Mouse (Mus musculus): Measurements from ENCODE around the gene Dnajc13. TPM values are rescaled to one million over a fixed set of nuclear protein-coding genes. Genes with fewer than 3 reads are reported as not detected.
A peak's percentile ranks its signal among the peaks of the same experiment; 100 is the strongest.

Gene Dnajc13
- polyA plus RNA-seq, 1 experiment from 2014 or later, result 5.8 TPM

DNA sequence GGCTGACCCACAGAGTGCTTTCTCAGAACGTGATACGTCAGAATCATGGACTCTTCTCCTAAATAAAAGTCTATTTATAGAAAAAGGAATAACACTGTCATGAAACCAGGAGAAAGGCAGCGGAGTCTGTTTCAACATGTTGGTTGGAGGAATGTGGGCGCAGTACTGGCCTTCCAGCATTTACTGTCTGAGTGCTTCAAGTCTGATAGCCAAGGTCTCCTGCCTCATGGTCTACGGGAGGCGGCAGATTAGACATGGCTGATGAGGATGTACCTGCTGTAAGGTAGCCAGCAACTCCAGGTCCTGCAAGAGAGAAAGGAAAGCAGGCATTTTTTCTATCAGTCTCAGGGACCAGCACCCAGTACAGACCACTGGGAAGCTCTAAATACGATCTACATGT is 110.6 kb downstream of the Dnajc13 start:
- H3K4me3 ChIP-seq (ENCODE audit: low read depth, low read length), result no peak overlapping the region
- no peak for TF ChIP-seq CTCF (IDR thresholded peaks at IDR 0.05; ENCODE audit: low read depth)
- TF ChIP-seq EP300 (IDR thresholded peaks at IDR 0.05; ENCODE audit: low read depth), result no peak
- H3K4me2 ChIP-seq (ENCODE audit: low read depth, low read length), result no peak overlapping the region
- no peak overlapping the region for H3K9ac ChIP-seq (replicated peaks)
- H3K27ac ChIP-seq (ENCODE audit: low read depth), result no peak overlapping the region
- ATAC-seq (no peak), DNase-seq (no peak)
- no peaks in the 10 kb centered on the region for H3K4me1 ChIP-seq (ENCODE audit: insufficient read depth)
- 90% methylated on average over 7 of the region's 7 CpGs for WGBS (ENCODE audit: insufficient replicate concordance)
- no peaks in the 10 kb centered on the region for H3K27me3 ChIP-seq (ENCODE audit: insufficient read depth, low read length)
- peaks cover 60% of the 10 kb centered on the region for H3K36me3 ChIP-seq (replicated peaks; ENCODE audit: insufficient read depth, low read length)
- H3K9me3 ChIP-seq (ENCODE audit: low read length), result no peaks in the 10 kb centered on the region

DNA sequence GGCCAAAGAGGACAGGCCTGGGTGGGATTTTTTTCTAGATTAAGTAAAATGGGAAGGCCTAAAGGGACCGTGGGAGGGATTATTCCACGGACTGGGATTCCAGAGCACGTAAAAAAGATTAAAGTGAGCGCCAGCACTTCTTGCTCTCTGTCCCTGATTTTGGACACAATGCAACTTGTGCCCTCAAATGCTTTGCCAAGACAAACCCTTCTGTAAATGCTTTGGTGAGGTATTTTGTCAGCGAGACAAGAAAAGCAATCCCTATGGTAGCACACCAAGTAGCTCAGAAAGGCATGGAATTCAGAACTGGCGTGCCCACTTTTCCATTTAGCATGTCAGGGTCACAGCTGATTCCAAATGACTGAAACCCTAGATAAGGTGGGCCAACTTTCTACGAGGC is 113.8 kb downstream of the Dnajc13 start:
- Histone ChIP-seq H3K27me3 (ENCODE audit: insufficient read depth, low read length) (no peaks in the 10 kb centered on the region), H3K4me3 (ENCODE audit: low read depth, low read length) (no peak overlapping the region), H3K36me3 (replicated peaks; ENCODE audit: insufficient read depth, low read length) (peaks cover 32% of the 10 kb centered on the region), H3K9me3 (ENCODE audit: low read length) (no peaks in the 10 kb centered on the region), H3K4me1 (ENCODE audit: insufficient read depth) (no peaks in the 10 kb centered on the region), H3K27ac (ENCODE audit: low read depth) (no peak overlapping the region), H3K9ac (replicated peaks) (no peak overlapping the region), H3K4me2 (ENCODE audit: low read depth, low read length) (no peak overlapping the region)
- no peak for DNase-seq
- TF ChIP-seq CTCF (IDR thresholded peaks at IDR 0.05; ENCODE audit: low read depth) (no peak), EP300 (IDR thresholded peaks at IDR 0.05; ENCODE audit: low read depth) (no peak)
- WGBS (ENCODE audit: insufficient replicate concordance), result 84% methylated on average over 7 of the region's 7 CpGs
- ATAC-seq, result no peak

DNA sequence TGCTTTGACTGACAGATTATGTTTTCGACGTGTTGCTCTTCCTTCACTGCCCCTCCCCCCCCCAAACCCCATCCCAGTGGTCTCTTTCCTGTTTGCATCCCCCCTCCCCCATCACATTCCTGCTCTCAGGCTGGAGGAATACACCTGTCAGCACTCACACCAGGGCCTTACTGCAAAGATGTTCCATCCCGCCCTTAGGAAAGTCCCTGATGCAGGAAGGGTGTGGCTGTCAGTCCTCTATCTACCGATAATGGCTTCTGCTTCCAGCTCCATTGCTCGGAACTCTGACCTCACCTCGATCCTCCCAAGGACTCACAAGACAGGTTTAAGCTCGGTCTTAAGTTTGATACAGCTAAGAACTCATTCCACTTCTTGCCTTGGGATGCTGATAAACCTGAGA is 116.0 kb downstream of the Dnajc13 start:
- Histone ChIP-seq H3K36me3 (replicated peaks; ENCODE audit: insufficient read depth, low read length) (peaks cover 11% of the 10 kb centered on the region), H3K27me3 (ENCODE audit: insufficient read depth, low read length) (no peaks in the 10 kb centered on the region), H3K4me1 (ENCODE audit: insufficient read depth) (no peaks in the 10 kb centered on the region), H3K4me2 (ENCODE audit: low read depth, low read length) (no peak overlapping the region), H3K9me3 (ENCODE audit: low read length) (no peaks in the 10 kb centered on the region), H3K4me3 (ENCODE audit: low read depth, low read length) (no peak overlapping the region), H3K9ac (replicated peaks) (no peak overlapping the region), H3K27ac (ENCODE audit: low read depth) (no peak overlapping the region)
- ATAC-seq, result no peak
- no peak for DNase-seq
- TF ChIP-seq EP300 (IDR thresholded peaks at IDR 0.05; ENCODE audit: low read depth) (no peak), CTCF (IDR thresholded peaks at IDR 0.05; ENCODE audit: low read depth) (no peak)
- 73% methylated on average over 7 of the region's 7 CpGs for WGBS (ENCODE audit: insufficient replicate concordance)

DNA sequence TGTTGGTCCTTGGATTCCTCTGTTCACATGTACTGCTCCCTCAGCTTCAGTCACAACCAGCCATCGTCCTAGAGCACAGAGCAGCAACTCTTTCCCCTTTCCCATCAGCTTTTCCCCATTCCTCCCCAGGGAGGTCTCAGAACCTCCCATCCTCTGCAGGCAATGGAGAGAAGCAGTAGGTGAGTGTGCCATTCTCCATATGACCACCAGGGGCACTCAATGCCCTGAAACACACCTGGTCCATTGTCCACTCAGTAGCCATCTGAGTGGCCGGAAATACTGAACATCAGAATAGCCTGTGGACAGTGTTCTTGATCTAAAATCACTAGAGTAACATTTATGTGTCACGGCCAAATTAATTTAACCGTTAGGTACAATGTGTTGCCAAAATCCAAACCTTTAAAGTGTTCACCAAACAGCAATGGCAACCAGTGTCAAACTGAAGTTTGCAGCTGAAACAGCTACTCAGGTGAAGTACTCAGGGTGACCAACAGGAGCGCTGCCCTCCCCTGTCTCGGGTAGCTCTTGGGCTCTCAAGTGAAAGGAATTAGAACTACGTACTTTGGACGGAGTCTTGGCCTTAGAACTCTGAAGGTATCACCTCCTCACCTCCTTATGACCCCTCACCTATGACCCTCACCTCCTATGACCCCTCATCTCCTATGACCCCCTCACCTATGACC is 118.3 kb downstream of the Dnajc13 start:
- no peaks in the 10 kb centered on the region for H3K27me3 ChIP-seq (ENCODE audit: insufficient read depth, low read length)
- H3K4me3 ChIP-seq (ENCODE audit: low read depth, low read length), result no peak overlapping the region
- H3K36me3 ChIP-seq (replicated peaks; ENCODE audit: insufficient read depth, low read length), result no peaks in the 10 kb centered on the region
- no peaks in the 10 kb centered on the region for H3K9me3 ChIP-seq (ENCODE audit: low read length)
- 78% methylated on average over 8 of the region's 8 CpGs for WGBS (ENCODE audit: insufficient replicate concordance)
- H3K27ac ChIP-seq (ENCODE audit: low read depth), result no peak overlapping the region
- H3K4me1 ChIP-seq (ENCODE audit: insufficient read depth), result no peaks in the 10 kb centered on the region
- DNase-seq, result no peak
- H3K4me2 ChIP-seq (ENCODE audit: low read depth, low read length), result no peak overlapping the region
- H3K9ac ChIP-seq (replicated peaks), result no peak overlapping the region
- ATAC-seq, result 0 out of 2 replicates have a peak, but pooled peaks have one; percentile 21
- TF ChIP-seq CTCF (IDR thresholded peaks at IDR 0.05; ENCODE audit: low read depth) (peak; percentile 65), EP300 (IDR thresholded peaks at IDR 0.05; ENCODE audit: low read depth) (no peak)

DNA sequence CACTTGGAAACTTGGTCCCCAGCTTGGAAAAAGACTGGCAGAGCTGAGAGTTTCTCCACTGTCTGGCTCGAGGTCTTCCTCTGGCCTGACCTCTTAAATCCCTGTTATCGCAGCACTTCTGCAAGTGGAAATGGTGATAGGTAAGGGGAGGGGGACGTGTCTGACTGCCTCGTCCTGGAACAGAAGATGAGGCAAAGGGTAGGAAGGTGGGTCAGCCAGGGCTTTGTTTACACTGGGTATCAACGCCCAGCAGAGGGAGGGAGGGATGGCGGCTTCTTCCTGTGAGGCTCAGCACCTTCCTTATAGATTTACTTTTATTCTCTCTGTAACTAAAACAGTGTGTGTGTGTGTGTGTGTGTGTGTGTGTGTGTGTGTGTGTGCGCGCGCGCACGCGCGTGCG is 119.9 kb downstream of the Dnajc13 start:
- no peaks in the 10 kb centered on the region; the same call in 1 of the 2 replicates for H3K9me3 ChIP-seq (ENCODE audit: low read length)
- ATAC-seq, result no peak
- H3K4me1 ChIP-seq (ENCODE audit: insufficient read depth), result no peaks in the 10 kb centered on the region
- H3K4me2 ChIP-seq (ENCODE audit: low read depth, low read length), result no peak overlapping the region
- 71% methylated on average over 14 of the region's 14 CpGs for WGBS (ENCODE audit: insufficient replicate concordance)
- TF ChIP-seq EP300 (IDR thresholded peaks at IDR 0.05; ENCODE audit: low read depth), result no peak
- TF ChIP-seq CTCF (IDR thresholded peaks at IDR 0.05; ENCODE audit: low read depth), result no peak
- no peaks in the 10 kb centered on the region for H3K27me3 ChIP-seq (ENCODE audit: insufficient read depth, low read length)
- no peak for DNase-seq
- no peak overlapping the region for H3K4me3 ChIP-seq (ENCODE audit: low read depth, low read length)
- no peak overlapping the region for H3K27ac ChIP-seq (ENCODE audit: low read depth)
- H3K9ac ChIP-seq (replicated peaks), result no peak overlapping the region
- H3K36me3 ChIP-seq (replicated peaks; ENCODE audit: insufficient read depth, low read length), result no peaks in the 10 kb centered on the region

DNA sequence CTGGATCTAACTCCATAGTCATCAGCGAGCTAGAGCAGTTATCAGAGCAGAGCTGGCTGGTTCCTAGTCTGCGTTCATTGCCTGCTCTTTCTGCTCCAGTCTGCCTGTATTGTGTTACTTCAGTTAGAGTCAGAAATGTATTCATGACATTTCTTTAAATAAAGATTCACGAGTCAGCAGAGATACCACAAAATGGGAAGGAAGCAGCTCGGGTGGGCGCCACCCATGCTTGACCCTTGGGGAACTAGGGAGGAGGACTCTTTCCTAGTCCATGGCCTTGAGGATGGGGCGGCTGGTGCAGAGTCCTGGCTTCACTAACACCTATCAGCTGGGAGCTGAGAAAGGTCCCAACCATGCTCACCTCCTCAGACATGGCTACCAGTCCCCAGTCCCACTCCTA is 122.4 kb downstream of the Dnajc13 start:
- no peak for ATAC-seq
- no peak overlapping the region for H3K4me3 ChIP-seq (ENCODE audit: low read depth, low read length)
- no peaks in the 10 kb centered on the region; the same call in 1 of the 2 replicates for H3K9me3 ChIP-seq (ENCODE audit: low read length)
- TF ChIP-seq CTCF (IDR thresholded peaks at IDR 0.05; ENCODE audit: low read depth) (no peak), EP300 (IDR thresholded peaks at IDR 0.05; ENCODE audit: low read depth) (no peak)
- H3K4me2 ChIP-seq (ENCODE audit: low read depth, low read length), result no peak overlapping the region
- no peak for DNase-seq
- 45% methylated on average over 6 of the region's 6 CpGs for WGBS (ENCODE audit: insufficient replicate concordance)
- H3K27me3 ChIP-seq (ENCODE audit: insufficient read depth, low read length), result no peaks in the 10 kb centered on the region
- no peak overlapping the region for H3K9ac ChIP-seq (replicated peaks)
- H3K27ac ChIP-seq (ENCODE audit: low read depth), result no peak overlapping the region
- no peaks in the 10 kb centered on the region for H3K4me1 ChIP-seq (ENCODE audit: insufficient read depth)
- H3K36me3 ChIP-seq (replicated peaks; ENCODE audit: insufficient read depth, low read length), result no peaks in the 10 kb centered on the region
